Mouse (Mus musculus): ENCODE measurements at regions not wholly inside any gene's neighbourhood (a gene's known extent, or its start where the extent isn't known, plus 50 kb on each side); places are given as distances from the start of the nearest gene placed in this dataset.

- Histone ChIP-seq H3K9me3 (ENCODE audit: control insufficient read depth, low read length) (no peaks in the 10 kb centered on the region), H3K27me3 (replicated peaks; ENCODE audit: control insufficient read depth, insufficient read depth, low read length) (no peaks in the 10 kb centered on the region), H3K36me3 (ENCODE audit: control insufficient read depth, insufficient read depth, low read length) (no peaks in the 10 kb centered on the region), H3K4me2 (ENCODE audit: low read depth, low read length) (no peak overlapping the region), H3K9ac (ENCODE audit: low read depth, low read length) (no peak overlapping the region), H3K4me1 (ENCODE audit: control insufficient read depth, insufficient read depth, low read length) (no peaks in the 10 kb centered on the region), H3K4me3 (ENCODE audit: low read depth, low read length) (no peak overlapping the region), H3K27ac (replicated peaks; ENCODE audit: low read depth, low read length) (no peak overlapping the region)
- DNase-seq (ENCODE audit: low spot score), result no peak
- ATAC-seq (ENCODE audit: low read depth), result no peak
- WGBS, result 56% methylated on average over 1 of the region's 1 CpGs
Observed at GRCm38 (mm10) chr16:49642696-49643095, 56.3 kb upstream of the Ift57 start.

- ATAC-seq (ENCODE audit: low read depth), result no peak
- no peaks in the 10 kb centered on the region for H3K9me3 ChIP-seq (ENCODE audit: control insufficient read depth, low read length)
Observed at GRCm38 (mm10) chr16:49644416-49644815, 54.6 kb upstream of the Ift57 start.

GRCm38 (mm10) chr16:49646479-49646878 lies 52.6 kb upstream of the Ift57 start:
- Histone ChIP-seq H3K4me1 (ENCODE audit: control insufficient read depth, insufficient read depth, low read length) (no peaks in the 10 kb centered on the region), H3K27ac (replicated peaks; ENCODE audit: low read depth, low read length) (no peak overlapping the region), H3K4me3 (ENCODE audit: low read depth, low read length) (no peak overlapping the region), H3K36me3 (ENCODE audit: control insufficient read depth, insufficient read depth, low read length) (no peaks in the 10 kb centered on the region), H3K9me3 (ENCODE audit: control insufficient read depth, low read length) (no peaks in the 10 kb centered on the region), H3K27me3 (replicated peaks; ENCODE audit: control insufficient read depth, insufficient read depth, low read length) (no peaks in the 10 kb centered on the region), H3K4me2 (ENCODE audit: low read depth, low read length) (no peak overlapping the region), H3K9ac (ENCODE audit: low read depth, low read length) (no peak overlapping the region)
- no peak for ATAC-seq (ENCODE audit: low read depth)
- no peak for DNase-seq (ENCODE audit: low spot score)

More at GRCm38 (mm10) chr16:49644416-49644815, 54.6 kb upstream of the Ift57 start:
- Histone ChIP-seq H3K4me2 (ENCODE audit: low read depth, low read length) (no peak overlapping the region), H3K9ac (ENCODE audit: low read depth, low read length) (no peak overlapping the region), H3K4me1 (ENCODE audit: control insufficient read depth, insufficient read depth, low read length) (no peaks in the 10 kb centered on the region), H3K27ac (replicated peaks; ENCODE audit: low read depth, low read length) (no peak overlapping the region), H3K4me3 (ENCODE audit: low read depth, low read length) (no peak overlapping the region), H3K36me3 (ENCODE audit: control insufficient read depth, insufficient read depth, low read length) (no peaks in the 10 kb centered on the region), H3K27me3 (replicated peaks; ENCODE audit: control insufficient read depth, insufficient read depth, low read length) (no peaks in the 10 kb centered on the region)
- DNase-seq (ENCODE audit: low spot score), result no peak
- WGBS, result 90% methylated on average over 1 of the region's 1 CpGs

Data from embryonic facial prominence, embryonic 14.5 days (tissue).